19 mouse cellular contexts compared by ENCODE assay signal in genomic region chr2:181571941-181572670, GRCm38 (mm10). TPM values are rescaled to one million over a fixed set of nuclear protein-coding genes. Genes with fewer than 3 reads are reported as not detected.
DNase-seq lines count a peak whose midpoint lies in the region; ATAC-seq lines count a peak whose summit lies in the region.
"Had no signal": no experiment of that assay in that cellular context is flagged by ENCODE, and none has a peak within 500 bp of the region (broad histone marks: within the 10 kb centered on the region; RNA-seq: fewer than 3 reads in every experiment).

No protein-coding gene starts in this region.

- H3K4me3 ChIP-seq in heart, embryonic 12.5 days, result no peak overlapping the region
- H3K4me3 ChIP-seq: hindbrain, embryonic 13.5 days; left cerebral cortex, adult 2 months; lung, embryonic 15.5 days; neural tube, embryonic 13.5 days had no signal

- ATAC-seq in heart, embryonic 12.5 days (ENCODE audit: insufficient number of reproducible peaks, low FRiP score), result no peak
- ATAC-seq: inflammation-experienced regulatory T-cells, adult 6 months had no signal

- H3K36me3 ChIP-seq in heart, embryonic 12.5 days, result peaks cover 41% of the 10 kb centered on the region

- 89% methylated on average over 11 of the region's 11 CpGs for WGBS in heart, embryonic 12.5 days

- no peak overlapping the region for H3K9ac ChIP-seq in heart, embryonic 12.5 days
- H3K9ac ChIP-seq: hindbrain, embryonic 13.5 days; lung, embryonic 15.5 days; neural tube, embryonic 13.5 days had no signal

- no peak overlapping the region for H3K4me2 ChIP-seq in heart, embryonic 12.5 days
- H3K4me2 ChIP-seq: hindbrain, embryonic 13.5 days; lung, embryonic 15.5 days; midbrain, embryonic 11.5 days; neural tube, embryonic 13.5 days had no signal

- DNase-seq in adrenal gland, postnatal 14 days, result peak; percentile 2
- no peak for DNase-seq in adrenal gland, adult 2 months
- DNase-seq in heart, adult 11 months, result peak; percentile 80
- DNase-seq in right cerebral cortex, postnatal 4 days, result peak; percentile 1
- no peak for DNase-seq in right cerebral cortex, postnatal 25 days
- DNase-seq in testis, postnatal 10 days (ENCODE audit: low spot score), result peak; percentile 36
- no peak for DNase-seq in spleen, postnatal 14 days (ENCODE audit: low spot score in 2 of 2)
- DNase-seq: adrenal gland, adult 8-10 months; embryo, embryonic 11 days; kidney, adult 9 months; spleen, adult 18-20 months had no signal

- H3K27me3 ChIP-seq in heart, embryonic 12.5 days (replicated peaks), result no peaks in the 10 kb centered on the region
- H3K27me3 ChIP-seq: hindbrain, embryonic 13.5 days; lung, embryonic 15.5 days; neural tube, embryonic 13.5 days had no signal

- no peaks in the 10 kb centered on the region for H3K9me3 ChIP-seq in heart, embryonic 12.5 days (replicated peaks)
- H3K9me3 ChIP-seq: hindbrain, embryonic 13.5 days; lung, embryonic 15.5 days; neural tube, embryonic 13.5 days had no signal

- peaks cover 13% of the 10 kb centered on the region for H3K4me1 ChIP-seq in heart, embryonic 12.5 days (replicated peaks)
- H3K4me1 ChIP-seq: lung, embryonic 15.5 days had no signal

- H3K27ac ChIP-seq in heart, embryonic 12.5 days (ENCODE audit: poor library complexity, severe bottlenecking), result no peak overlapping the region
- H3K27ac ChIP-seq: hindbrain, embryonic 13.5 days; left cerebral cortex, adult 2 months; lung, embryonic 15.5 days; macrophage; neural tube, embryonic 13.5 days had no signal

RNA-seq across cellular contexts. Expression of gene Uckl1, which starts 12.6 kb away (rescaled TPM):
- 68.8 and 77.5 TPM in 2 replicates for total RNA-seq in adrenal gland, postnatal 14 days (2021)
- 10 to 100 TPM; 64.9 to 73.6 TPM for total RNA-seq in adrenal gland, adult 2 months (2021)
- polyA plus RNA-seq in adrenal gland, adult 2 months (2012; rRNA removed), result 165 and 170 TPM in 2 replicates
- 64.2 and 65.3 TPM in 2 replicates for polyA plus RNA-seq in heart, embryonic 12.5 days (2016; fragmentation: Nextera tagmentation; extraction: Ambion mirVana)

RNA-seq across cellular contexts. Expression of gene Prpf6, which starts 19.6 kb away (rescaled TPM):
- total RNA-seq in adrenal gland, postnatal 14 days (2021), result 59.4 and 60.0 TPM in 2 replicates
- 10 to 100 TPM; 63.0 to 69.0 TPM for total RNA-seq in adrenal gland, adult 2 months (2021)
- 6.7 and 9.6 TPM in 2 replicates for polyA plus RNA-seq in adrenal gland, adult 2 months (2012; rRNA removed)
- polyA plus RNA-seq in heart, embryonic 12.5 days (2016; fragmentation: Nextera tagmentation; extraction: Ambion mirVana), result 46.8 and 48.8 TPM in 2 replicates

RNA-seq across cellular contexts. Expression of gene Zfp512b, which starts 20.5 kb away (rescaled TPM):
- total RNA-seq in adrenal gland, postnatal 14 days (2021), result 57.3 and 67.7 TPM in 2 replicates
- total RNA-seq in adrenal gland, adult 2 months (2021), result 10 to 100 TPM; 40.9 to 52.7 TPM
- polyA plus RNA-seq in adrenal gland, adult 2 months (2012; rRNA removed), result 69.2 and 72.6 TPM in 2 replicates
- polyA plus RNA-seq in heart, embryonic 12.5 days (2016; fragmentation: Nextera tagmentation; extraction: Ambion mirVana), result 44.8 and 46.1 TPM in 2 replicates

RNA-seq across cellular contexts. Expression of gene Samd10, which starts 26.9 kb away (rescaled TPM):
- total RNA-seq in adrenal gland, postnatal 14 days (2021), result 8.5 and 11.8 TPM in 2 replicates
- 10 to 100 TPM in 1 of 2 experiments, 1 to 10 TPM in 1; 9.6 to 21.6 TPM for total RNA-seq in adrenal gland, adult 2 months (2021)
- 41.0 and 44.6 TPM in 2 replicates for polyA plus RNA-seq in adrenal gland, adult 2 months (2012; rRNA removed)
- polyA plus RNA-seq in heart, embryonic 12.5 days (2016; fragmentation: Nextera tagmentation; extraction: Ambion mirVana), result 12.4 and 13.4 TPM in 2 replicates

RNA-seq across cellular contexts. Expression of gene Dnajc5, which starts 51.8 kb away (rescaled TPM):
- 77.3 and 89.9 TPM in 2 replicates for total RNA-seq in adrenal gland, postnatal 14 days (2021)
- 10 to 100 TPM; 92.3 to 96.0 TPM for total RNA-seq in adrenal gland, adult 2 months (2021)
- 35.7 and 36.6 TPM in 2 replicates for polyA plus RNA-seq in adrenal gland, adult 2 months (2012; rRNA removed)
- polyA plus RNA-seq in heart, embryonic 12.5 days (2016; fragmentation: Nextera tagmentation; extraction: Ambion mirVana), result 89.5 and 91.9 TPM in 2 replicates

Comparison
In these comparisons a context has a peak if more than half of its experiments do, and no peak if none do; other contexts are left out.
1. DNase-seq: peak in adrenal gland, postnatal 14 days (single experiment), heart, adult 11 months (single experiment), right cerebral cortex, postnatal 4 days (single experiment) and testis, postnatal 10 days (single experiment); none in adrenal gland, adult 2 months (single experiment), right cerebral cortex, postnatal 25 days (single experiment) and spleen, postnatal 14 days (0 of 2).